Mouse (Mus musculus) heart, adult 2 months (tissue): ENCODE data around the gene Hoxd8.

Experiments used
- CTCF ChIP-seq: fragments of 200-600 bp; IDR thresholded peaks from 2 replicates; pipeline ENCODE4 v1.8.1; 2022; ENCODE audit warnings: antibody characterized with exemption, mild to moderate bottlenecking, moderate library complexity
- POLR2A ChIP-seq: fragments of 200-500 bp; IDR thresholded peaks from 2 replicates; pipeline ENCODE4 v1.6.1; 2011; ENCODE audit warnings: mild to moderate bottlenecking, low read depth, low read length, control low read depth; ENCODE audit not compliant: insufficient read depth

GRCm38 (mm10) chr2:74713239-74714150, 9.1 kb downstream of the Hoxd8 start:
- TF ChIP-seq POLR2A (no peak), CTCF (no peak)
